Mouse (Mus musculus): ENCODE results near the gene Slc35a1. TPM values are rescaled to one million over a fixed set of nuclear protein-coding genes. Genes with fewer than 3 reads are reported as not detected.

Gene Slc35a1
- polyA plus RNA-seq, 1 experiment from 2014 or later: 36.5 TPM

GRCm38 (mm10) chr4:34615303-34615702 is 71.9 kb downstream of the Slc35a1 start:
- Histone ChIP-seq H3K4me2 (peak overlapping the region; percentile 79), H3K4me1 (replicated peaks) (peaks cover 23% of the 10 kb centered on the region), H3K36me3 (no peaks in the 10 kb centered on the region), H3K27me3 (no peaks in the 10 kb centered on the region), H3K9ac (peak overlapping the region; percentile 97), H3K4me3 (peak overlapping the region; percentile 87), H3K9me3 (replicated peaks) (no peaks in the 10 kb centered on the region), H3K27ac (peak overlapping the region; percentile 89)
- no peak for ATAC-seq (replicated peaks; ENCODE audit: insufficient number of reproducible peaks, insufficient read depth, low FRiP score, low read depth)
- WGBS: 1% methylated on average over 13 of the region's 13 CpGs

- Histone ChIP-seq H3K4me2 (peak within 1 kb of the TSS; percentile 79), H3K9me3 (replicated peaks) (no peaks in the 10 kb centered on the region), H3K27me3 (no peaks in the 10 kb centered on the region), H3K27ac (peak within 1 kb of the TSS; percentile 89), H3K9ac (peak within 1 kb of the TSS; percentile 97), H3K36me3 (peaks cover 2% of the 10 kb centered on the region), H3K4me1 (replicated peaks) (peaks cover 23% of the 10 kb centered on the region), H3K4me3 (peak within 1 kb of the TSS; percentile 87)
- under 1% methylated on average over 42 of the region's 42 CpGs for WGBS
- peak; percentile 97 for ATAC-seq (replicated peaks; ENCODE audit: insufficient number of reproducible peaks, insufficient read depth, low FRiP score, low read depth)
These were observed 72.6 kb downstream of the Slc35a1 start, which contains the start of the genes Orc3 and Rars2 for GRCm38 (mm10) chr4:34614630-34615094. Orc3 (minus strand) TSS chr4:34614944. Rars2 (plus strand) TSS chr4:34614957.

- Histone ChIP-seq H3K27ac (no peak overlapping the region), H3K4me2 (peak overlapping the region; percentile 79), H3K4me1 (replicated peaks) (peaks cover 23% of the 10 kb centered on the region), H3K4me3 (peak overlapping the region; percentile 87), H3K36me3 (peaks cover 10% of the 10 kb centered on the region), H3K9me3 (replicated peaks) (no peaks in the 10 kb centered on the region), H3K27me3 (no peaks in the 10 kb centered on the region), H3K9ac (peak overlapping the region; percentile 97)
- WGBS: 63% methylated on average over 6 of the region's 6 CpGs
- no peak for ATAC-seq (replicated peaks; ENCODE audit: insufficient number of reproducible peaks, insufficient read depth, low FRiP score, low read depth)
These were observed 73.6 kb downstream of the Slc35a1 start for GRCm38 (mm10) chr4:34613571-34614145.

Other genes with a start within 250 kb of the Slc35a1 start
- 41.4 and 44.8 TPM in 2 replicates for gene Akirin2, start 136.5 kb downstream of the Slc35a1 start, polyA plus RNA-seq (2015; fragmentation: Nextera tagmentation; extraction: Ambion mirVana)
- gene Orc3, start 72.5 kb downstream of the Slc35a1 start, polyA plus RNA-seq (2015; fragmentation: Nextera tagmentation; extraction: Ambion mirVana): 58.0 and 63.8 TPM in 2 replicates
- 45.4 and 49.0 TPM in 2 replicates for gene Rars2, start 72.5 kb downstream of the Slc35a1 start, polyA plus RNA-seq (2015; fragmentation: Nextera tagmentation; extraction: Ambion mirVana)
- gene Cfap206, start 42.8 kb upstream of the Slc35a1 start, polyA plus RNA-seq (2015; fragmentation: Nextera tagmentation; extraction: Ambion mirVana): 0.30 and 0.81 TPM in 2 replicates
- gene Gm136, start 68.8 kb upstream of the Slc35a1 start, polyA plus RNA-seq (2015; fragmentation: Nextera tagmentation; extraction: Ambion mirVana): not detected in 2 replicates
- 57.6 and 65.1 TPM in 2 replicates for gene Smim8, start 91.0 kb upstream of the Slc35a1 start, polyA plus RNA-seq (2015; fragmentation: Nextera tagmentation; extraction: Ambion mirVana)
- gene Zfp292, start 195.5 kb upstream of the Slc35a1 start, polyA plus RNA-seq (2015; fragmentation: Nextera tagmentation; extraction: Ambion mirVana): 11.8 and 12.2 TPM in 2 replicates
- gene Cga, start 206.3 kb upstream of the Slc35a1 start, polyA plus RNA-seq (2015; fragmentation: Nextera tagmentation; extraction: Ambion mirVana): not detected in 2 replicates

All from heart, embryonic 15.5 days (tissue).